Mouse (Mus musculus): ENCODE data around the gene Pik3r5. TPM values are rescaled to one million over a fixed set of nuclear protein-coding genes. Genes with fewer than 3 reads are reported as not detected.

Gene Pik3r5
- polyA plus RNA-seq, 2 experiments = 0.46 to 0.66 TPM

GRCm38 (mm10) chr11:68509194-68509593 lies 77.3 kb downstream of the Pik3r5 start:
- WGBS (ENCODE audit: insufficient replicate concordance) = 12% methylated on average over 2 of the region's 2 CpGs
- Histone ChIP-seq H3K27ac (no peak overlapping the region), H3K4me3 (ENCODE audit: insufficient read depth in 1 of 2, low read depth in 2 of 2, low read length in 2 of 2) (no peak overlapping the region), H3K4me2 (ENCODE audit: low read depth) (no peak overlapping the region), H3K27me3 (ENCODE audit: control insufficient read depth, insufficient read depth, low read length) (no peaks in the 10 kb centered on the region), H3K9ac (replicated peaks) (no peak overlapping the region), H3K9me3 (ENCODE audit: control insufficient read depth, low read length) (no peaks in the 10 kb centered on the region), H3K36me3 (replicated peaks; ENCODE audit: control insufficient read depth, insufficient read depth, low read depth) (no peaks in the 10 kb centered on the region), H3K4me1 (replicated peaks; ENCODE audit: control insufficient read depth in 2 of 2, insufficient read depth in 2 of 2, low read length in 1 of 2) (no peaks in the 10 kb centered on the region)
- ATAC-seq (ENCODE audit: insufficient read depth) = no peak
- TF ChIP-seq CTCF (IDR thresholded peaks at IDR 0.05; ENCODE audit: low read depth) (no peak), EP300 (IDR thresholded peaks at IDR 0.05; ENCODE audit: low read depth) (no peak)
- DNase-seq (ENCODE audit: low read depth in 3 of 3, low spot score in 3 of 3) = no peak

- WGBS (ENCODE audit: insufficient replicate concordance) = 34% methylated on average over 3 of the region's 3 CpGs
These were observed 82.0 kb downstream of the Pik3r5 start for GRCm38 (mm10) chr11:68513969-68514368.

GRCm38 (mm10) chr11:68519362-68519761 lies 87.4 kb downstream of the Pik3r5 start:
- WGBS (ENCODE audit: insufficient replicate concordance) = 61% methylated on average over 4 of the region's 4 CpGs
- Histone ChIP-seq H3K36me3 (replicated peaks; ENCODE audit: control insufficient read depth, insufficient read depth, low read depth) (no peaks in the 10 kb centered on the region), H3K9me3 (ENCODE audit: control insufficient read depth, low read length) (no peaks in the 10 kb centered on the region)

More at GRCm38 (mm10) chr11:68513969-68514368, 82.0 kb downstream of the Pik3r5 start:
- Histone ChIP-seq H3K36me3 (replicated peaks; ENCODE audit: control insufficient read depth, insufficient read depth, low read depth) (no peaks in the 10 kb centered on the region), H3K9me3 (ENCODE audit: control insufficient read depth, low read length) (no peaks in the 10 kb centered on the region), H3K4me3 (ENCODE audit: insufficient read depth in 1 of 2, low read depth in 2 of 2, low read length in 2 of 2) (no peak overlapping the region), H3K27ac (no peak overlapping the region), H3K4me2 (ENCODE audit: low read depth) (no peak overlapping the region), H3K9ac (replicated peaks) (no peak overlapping the region), H3K4me1 (replicated peaks; ENCODE audit: control insufficient read depth in 2 of 2, insufficient read depth in 2 of 2, low read length in 1 of 2) (no peaks in the 10 kb centered on the region), H3K27me3 (ENCODE audit: control insufficient read depth, insufficient read depth, low read length) (no peaks in the 10 kb centered on the region)
- no peak for ATAC-seq (ENCODE audit: insufficient read depth)
- DNase-seq (ENCODE audit: low read depth in 3 of 3, low spot score in 3 of 3) = no peak
- no peak for TF ChIP-seq CTCF (IDR thresholded peaks at IDR 0.05; ENCODE audit: low read depth)
- TF ChIP-seq EP300 (IDR thresholded peaks at IDR 0.05; ENCODE audit: low read depth) = no peak

GRCm38 (mm10) chr11:68519815-68520214 lies 87.9 kb downstream of the Pik3r5 start:
- 59% methylated on average over 5 of the region's 5 CpGs for WGBS (ENCODE audit: insufficient replicate concordance)
- Histone ChIP-seq H3K4me2 (ENCODE audit: low read depth) (no peak overlapping the region), H3K4me1 (replicated peaks; ENCODE audit: control insufficient read depth in 2 of 2, insufficient read depth in 2 of 2, low read length in 1 of 2) (no peaks in the 10 kb centered on the region), H3K9me3 (ENCODE audit: control insufficient read depth, low read length) (no peaks in the 10 kb centered on the region), H3K27ac (no peak overlapping the region), H3K4me3 (ENCODE audit: insufficient read depth in 1 of 2, low read depth in 2 of 2, low read length in 2 of 2) (no peak overlapping the region), H3K27me3 (ENCODE audit: control insufficient read depth, insufficient read depth, low read length) (no peaks in the 10 kb centered on the region), H3K36me3 (replicated peaks; ENCODE audit: control insufficient read depth, insufficient read depth, low read depth) (no peaks in the 10 kb centered on the region), H3K9ac (replicated peaks) (no peak overlapping the region)
- TF ChIP-seq CTCF (IDR thresholded peaks at IDR 0.05; ENCODE audit: low read depth) = no peak
- no peak for TF ChIP-seq EP300 (IDR thresholded peaks at IDR 0.05; ENCODE audit: low read depth)
- ATAC-seq (ENCODE audit: insufficient read depth) = no peak
- no peak for DNase-seq (ENCODE audit: low read depth in 3 of 3, low spot score in 3 of 3)

More at GRCm38 (mm10) chr11:68519362-68519761, 87.4 kb downstream of the Pik3r5 start:
- no peak for DNase-seq (ENCODE audit: low read depth in 3 of 3, low spot score in 3 of 3)
- Histone ChIP-seq H3K27me3 (ENCODE audit: control insufficient read depth, insufficient read depth, low read length) (no peaks in the 10 kb centered on the region), H3K27ac (no peak overlapping the region), H3K4me1 (replicated peaks; ENCODE audit: control insufficient read depth in 2 of 2, insufficient read depth in 2 of 2, low read length in 1 of 2) (no peaks in the 10 kb centered on the region), H3K9ac (replicated peaks) (no peak overlapping the region), H3K4me2 (ENCODE audit: low read depth) (no peak overlapping the region), H3K4me3 (ENCODE audit: insufficient read depth in 1 of 2, low read depth in 2 of 2, low read length in 2 of 2) (no peak overlapping the region)
- ATAC-seq (ENCODE audit: insufficient read depth) = no peak
- TF ChIP-seq EP300 (IDR thresholded peaks at IDR 0.05; ENCODE audit: low read depth) (no peak), CTCF (IDR thresholded peaks at IDR 0.05; ENCODE audit: low read depth) (no peak)

- Histone ChIP-seq H3K4me3 (ENCODE audit: insufficient read depth in 1 of 2, low read depth in 2 of 2, low read length in 2 of 2) (no peak overlapping the region), H3K9me3 (ENCODE audit: control insufficient read depth, low read length) (no peaks in the 10 kb centered on the region), H3K9ac (replicated peaks) (no peak overlapping the region), H3K4me1 (replicated peaks; ENCODE audit: control insufficient read depth in 2 of 2, insufficient read depth in 2 of 2, low read length in 1 of 2) (no peaks in the 10 kb centered on the region), H3K36me3 (replicated peaks; ENCODE audit: control insufficient read depth, insufficient read depth, low read depth) (no peaks in the 10 kb centered on the region), H3K27ac (no peak overlapping the region), H3K4me2 (ENCODE audit: low read depth) (no peak overlapping the region), H3K27me3 (ENCODE audit: control insufficient read depth, insufficient read depth, low read length) (no peaks in the 10 kb centered on the region)
- DNase-seq (ENCODE audit: low read depth in 3 of 3, low spot score in 3 of 3) (no peak), ATAC-seq (ENCODE audit: insufficient read depth) (no peak)
- TF ChIP-seq CTCF (IDR thresholded peaks at IDR 0.05; ENCODE audit: low read depth) = no peak
- no peak for TF ChIP-seq EP300 (IDR thresholded peaks at IDR 0.05; ENCODE audit: low read depth)
- WGBS (ENCODE audit: insufficient replicate concordance) = 75% methylated on average over 2 of the region's 2 CpGs
These were observed 88.5 kb downstream of the Pik3r5 start for GRCm38 (mm10) chr11:68520439-68520838.

All from liver, embryonic 14.5 days (tissue).